Mouse (Mus musculus): ENCODE results near the gene Irak1bp1. TPM values are rescaled to one million over a fixed set of nuclear protein-coding genes. Genes with fewer than 3 reads are reported as not detected.

Irak1bp1 gene
- total RNA-seq, 1 experiment from 2014 or later = 5.7 TPM

DNA sequence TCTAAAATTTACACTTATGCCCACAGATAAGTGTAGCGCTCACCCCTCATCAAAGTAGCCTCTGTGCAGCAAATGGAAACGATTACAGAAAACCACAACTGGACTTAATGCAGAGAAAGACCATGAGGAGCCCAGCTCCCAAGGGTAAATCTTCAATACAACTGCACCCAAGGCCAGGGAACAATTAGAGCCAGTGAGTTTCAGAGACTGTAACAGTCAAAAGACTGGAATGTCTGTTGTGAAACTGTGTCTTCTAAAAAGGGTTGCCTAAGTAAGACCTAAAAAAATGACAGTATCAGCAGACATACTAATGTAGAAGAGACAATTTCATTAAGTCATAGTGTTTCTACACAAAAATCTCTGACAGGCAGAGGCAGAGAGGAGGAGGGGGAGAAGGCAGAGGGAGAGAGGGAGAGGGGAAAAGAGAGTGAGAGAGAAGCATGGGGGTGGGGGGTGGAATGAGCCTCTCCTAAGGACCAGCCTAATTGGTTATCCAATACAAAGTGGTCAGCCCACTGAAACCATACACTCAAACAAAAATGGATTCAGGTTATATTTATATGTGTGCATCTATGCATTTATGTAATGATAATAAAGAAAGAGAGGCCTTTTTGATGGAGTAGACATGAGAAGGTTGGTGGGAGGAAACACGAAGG lies 32.6 kb downstream of the Irak1bp1 start:
- ATAC-seq (replicated peaks in 1 of 2; ENCODE audit: insufficient read depth in 1 of 2, low FRiP score in 2 of 2, low TSS enrichment in 1 of 2, low read depth in 1 of 2, poor library complexity in 2 of 2, severe bottlenecking in 2 of 2) = no peak

DNA sequence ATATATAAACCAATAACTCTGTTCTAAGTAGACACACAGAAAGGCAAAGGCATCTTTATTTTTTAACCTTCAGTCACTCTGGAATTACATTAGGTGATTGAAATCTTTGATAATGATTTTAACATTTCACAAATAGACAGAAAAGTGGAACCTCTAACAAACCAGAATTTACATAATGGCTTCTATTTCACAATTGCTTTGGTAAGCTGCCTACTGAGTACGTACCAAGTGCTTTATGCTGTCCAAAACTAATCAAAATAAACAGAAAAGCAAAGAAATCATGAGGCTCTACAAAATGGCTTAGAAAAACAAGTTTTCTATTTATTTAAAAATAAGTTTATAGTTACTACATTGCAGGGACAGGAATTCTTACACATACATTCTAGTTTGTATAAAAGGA lies 36.8 kb downstream of the Irak1bp1 start:
- no peak for ATAC-seq (replicated peaks in 1 of 2; ENCODE audit: insufficient read depth in 1 of 2, low FRiP score in 2 of 2, low TSS enrichment in 1 of 2, low read depth in 1 of 2, poor library complexity in 2 of 2, severe bottlenecking in 2 of 2)

DNA sequence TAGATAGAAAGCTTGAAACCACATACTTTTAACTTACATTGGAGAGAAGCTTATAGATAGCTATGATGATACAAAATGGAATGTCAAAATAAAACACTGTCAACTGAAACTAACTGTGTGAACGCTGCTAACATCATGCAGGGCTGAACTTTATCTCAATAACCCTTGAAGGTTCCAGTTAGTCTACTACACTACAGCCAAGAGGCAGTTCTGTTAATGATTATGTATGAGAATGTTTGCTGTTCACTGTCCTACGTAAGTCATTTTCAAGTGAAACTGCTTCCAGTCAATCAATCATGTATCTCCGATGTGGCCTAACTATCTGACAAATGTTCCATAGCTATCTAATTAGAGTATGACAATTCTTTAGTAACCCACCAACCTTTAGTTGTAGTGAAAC lies 38.4 kb downstream of the Irak1bp1 start:
- ATAC-seq (replicated peaks in 1 of 2; ENCODE audit: insufficient read depth in 1 of 2, low FRiP score in 2 of 2, low TSS enrichment in 1 of 2, low read depth in 1 of 2, poor library complexity in 2 of 2, severe bottlenecking in 2 of 2) = no peak

DNA sequence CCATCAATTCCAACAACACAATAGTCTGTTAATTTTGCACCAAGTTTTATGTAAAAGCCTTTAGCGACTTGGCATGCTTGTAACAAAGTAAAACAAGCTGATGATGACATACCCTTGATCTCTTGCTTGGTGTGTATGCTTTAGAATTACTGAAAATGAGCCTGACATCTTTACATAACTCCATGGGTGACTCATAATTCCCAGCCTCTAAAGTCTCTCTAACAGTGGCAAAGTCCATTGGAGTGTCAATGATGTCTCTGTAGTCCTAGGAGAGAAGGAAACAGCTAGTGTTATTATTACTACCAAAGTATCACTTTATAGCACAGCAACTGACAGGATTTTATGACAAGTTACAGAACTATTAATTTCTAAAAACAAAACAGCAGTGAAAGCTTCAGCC lies 47.7 kb downstream of the Irak1bp1 start:
- ATAC-seq (replicated peaks in 1 of 2; ENCODE audit: insufficient read depth in 1 of 2, low FRiP score in 2 of 2, low TSS enrichment in 1 of 2, low read depth in 1 of 2, poor library complexity in 2 of 2, severe bottlenecking in 2 of 2) = no peak

DNA sequence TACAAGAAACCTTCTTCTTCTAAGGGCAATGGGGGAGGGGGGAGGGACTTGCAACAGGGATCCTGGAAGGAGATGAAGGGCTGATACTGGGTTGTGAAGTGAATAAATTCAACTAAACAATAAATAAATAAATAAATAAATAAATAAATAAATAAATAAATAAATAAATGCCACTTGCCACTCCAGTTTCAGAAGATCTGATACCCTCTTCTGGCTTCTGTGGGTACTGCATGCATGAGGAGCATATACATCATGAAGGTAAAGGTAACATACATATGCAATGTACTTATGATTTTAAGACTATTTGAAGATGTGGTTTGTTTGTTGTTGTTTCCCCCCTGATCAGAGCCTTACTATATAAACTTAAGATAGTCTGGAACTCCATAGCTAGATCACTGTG lies 54.8 kb downstream of the Irak1bp1 start:
- no peak for ATAC-seq (replicated peaks in 1 of 2; ENCODE audit: insufficient read depth in 1 of 2, low FRiP score in 2 of 2, low TSS enrichment in 1 of 2, low read depth in 1 of 2, poor library complexity in 2 of 2, severe bottlenecking in 2 of 2)

DNA sequence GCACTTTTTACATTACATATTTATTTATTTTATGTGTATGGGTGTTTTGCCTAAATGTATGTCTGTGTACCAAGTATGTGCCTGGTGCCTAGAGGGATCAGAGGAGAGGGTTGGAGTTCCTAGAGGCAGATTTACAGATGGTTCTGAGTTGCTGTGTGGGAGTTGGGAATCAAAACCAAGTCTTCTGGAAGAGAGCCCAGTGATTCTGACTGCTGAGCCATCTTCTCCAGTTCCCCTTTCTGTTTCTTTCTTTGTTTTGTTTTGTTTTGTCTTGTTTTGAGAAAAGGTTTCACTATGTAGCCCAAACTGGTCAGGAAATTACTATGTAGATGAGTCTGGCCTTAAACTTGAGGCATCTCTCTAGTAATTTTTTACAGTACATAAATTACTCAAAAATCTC lies 59.3 kb downstream of the Irak1bp1 start:
- ATAC-seq (replicated peaks in 1 of 2; ENCODE audit: insufficient read depth in 1 of 2, low FRiP score in 2 of 2, low TSS enrichment in 1 of 2, low read depth in 1 of 2, poor library complexity in 2 of 2, severe bottlenecking in 2 of 2) = no peak

Other genes with a start within 250 kb of the Irak1bp1 start
- gene Phip, start 146.0 kb downstream of the Irak1bp1 start, total RNA-seq (2017) = 213 and 221 TPM in 2 replicates

Data from hematopoietic stem cell, adult 5-6 weeks (primary cell).